Mouse (Mus musculus): ENCODE results near the gene Gm4869. TPM values are rescaled to one million over a fixed set of nuclear protein-coding genes. Genes with fewer than 3 reads are reported as not detected.
"Not testable (repeated sequence)": the region's sequence is repeated elsewhere in the genome, so short reads cannot be mapped to it uniquely, and the experiment has no call there.

Gene Gm4869
- polyA plus RNA-seq, 1 experiment from 2014 or later = not detected

DNA sequence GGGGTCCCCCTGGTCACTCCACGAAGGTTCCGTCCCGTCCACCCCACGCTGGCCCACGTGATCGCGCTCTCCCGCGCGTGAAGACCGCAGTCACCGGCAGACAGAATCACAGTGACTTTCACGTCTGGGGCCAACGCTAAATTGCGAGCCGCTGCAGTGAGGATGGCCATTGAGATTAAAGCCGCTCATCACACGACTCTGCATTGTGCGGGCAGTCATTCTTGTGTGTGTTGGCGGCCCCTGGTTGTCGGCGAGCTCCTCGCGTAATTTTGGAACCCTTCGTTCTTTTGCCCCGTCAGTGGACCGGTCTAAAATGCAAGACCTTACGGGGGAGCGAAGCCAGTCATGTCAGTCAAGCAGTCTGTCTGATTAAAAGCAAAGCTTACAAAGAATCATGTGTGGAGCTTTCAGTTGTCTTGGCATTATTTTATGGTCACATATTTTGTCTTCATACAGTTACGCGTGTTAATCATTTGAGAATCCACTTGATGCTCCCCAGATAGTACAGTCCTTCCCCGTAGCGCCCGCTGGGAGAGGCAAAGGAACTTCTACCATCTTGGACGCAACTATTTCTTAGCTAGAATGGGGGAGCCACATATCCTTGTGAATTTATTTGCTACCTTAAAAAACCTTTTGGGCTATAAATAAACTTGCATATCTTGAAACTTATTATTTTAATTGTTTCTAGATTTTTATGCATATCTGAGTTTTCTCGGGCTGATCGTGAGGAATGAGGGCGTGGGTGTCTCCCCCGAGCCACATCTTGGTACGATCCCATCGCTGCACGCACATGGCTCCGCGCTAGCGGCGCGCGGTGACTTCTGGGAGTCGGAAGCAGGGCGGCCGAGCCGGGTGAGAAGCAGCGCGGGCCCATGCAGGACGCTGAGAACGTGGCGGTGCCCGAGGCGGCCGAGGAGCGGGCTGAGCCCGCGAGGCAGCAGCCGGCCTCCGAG is 26.7 kb upstream of the Gm4869 start, which contains the start of gene Eif3b:
Gene Eif3b, plus strand, starts transcription at position 840 of the 953 bp plus-strand sequence.
- ATAC-seq (ENCODE audit: insufficient read depth, low FRiP score) = peak; percentile 96
- peaks cover 12% of the 10 kb centered on the region; the same call in 1 of the 2 replicates for H3K4me1 ChIP-seq (ENCODE audit: control insufficient read depth, insufficient read depth, low read length)
- no peaks in the 10 kb centered on the region for H3K36me3 ChIP-seq (ENCODE audit: control insufficient read depth, insufficient read depth, low read length)
- peak within 1 kb of the TSS; percentile 100 for H3K4me3 ChIP-seq (replicated peaks; ENCODE audit: low read length)
- under 1% methylated on average over 65 of the region's 65 CpGs for WGBS
- H3K27ac ChIP-seq (ENCODE audit: low read length) = peak within 1 kb of the TSS; percentile 97
- H3K9ac ChIP-seq (ENCODE audit: low read length) = peak within 1 kb of the TSS; percentile 98
- no peaks in the 10 kb centered on the region for H3K27me3 ChIP-seq (ENCODE audit: control insufficient read depth, insufficient read depth, low read length)
- peak within 1 kb of the TSS; percentile 67 for H3K4me2 ChIP-seq (ENCODE audit: low read depth, low read length)
- H3K9me3 ChIP-seq (replicated peaks; ENCODE audit: control insufficient read depth, low read length) = no peaks in the 10 kb centered on the region

DNA sequence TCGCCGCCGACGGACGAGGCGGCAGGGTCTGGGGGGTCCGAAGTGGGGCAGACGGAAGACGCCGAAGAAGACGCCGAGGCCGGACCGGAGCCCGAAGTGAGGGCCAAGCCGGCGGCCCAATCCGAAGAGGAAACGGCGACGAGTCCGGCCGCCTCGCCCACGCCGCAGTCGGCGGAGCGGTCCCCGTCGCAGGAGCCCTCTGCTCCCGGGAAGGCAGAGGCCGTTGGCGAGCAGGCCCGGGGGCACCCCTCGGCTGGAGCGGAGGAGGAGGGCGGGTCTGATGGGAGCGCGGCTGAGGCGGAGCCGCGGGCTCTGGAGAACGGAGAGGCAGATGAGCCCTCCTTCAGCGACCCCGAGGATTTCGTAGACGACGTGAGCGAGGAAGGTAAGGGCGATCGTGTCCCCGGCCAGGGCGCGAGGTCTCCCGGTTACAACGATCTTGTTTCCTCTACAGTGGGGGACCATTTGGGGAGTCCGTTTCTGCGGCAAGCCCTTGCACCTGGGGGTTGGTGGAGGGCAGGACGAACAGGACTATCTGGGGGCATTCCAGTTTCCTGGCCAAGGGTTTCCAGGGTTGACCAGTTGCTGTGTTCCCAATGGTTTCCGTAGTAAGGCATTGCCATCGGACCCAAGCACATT is 25.9 kb upstream of the Gm4869 start:
- ATAC-seq (ENCODE audit: insufficient read depth, low FRiP score) = no peak
- Histone ChIP-seq H3K27me3 (ENCODE audit: control insufficient read depth, insufficient read depth, low read length) (no peaks in the 10 kb centered on the region), H3K4me1 (ENCODE audit: control insufficient read depth, insufficient read depth, low read length) (peaks cover 12% of the 10 kb centered on the region; the same call in 1 of the 2 replicates), H3K4me3 (replicated peaks; ENCODE audit: low read length) (peak overlapping the region; percentile 100), H3K9me3 (replicated peaks; ENCODE audit: control insufficient read depth, low read length) (no peaks in the 10 kb centered on the region), H3K9ac (ENCODE audit: low read length) (peak overlapping the region; percentile 98), H3K4me2 (ENCODE audit: low read depth, low read length) (peak overlapping the region; percentile 65), H3K36me3 (ENCODE audit: control insufficient read depth, insufficient read depth, low read length) (no peaks in the 10 kb centered on the region), H3K27ac (ENCODE audit: low read length) (peak overlapping the region; percentile 63; the same call in 1 of the 2 replicates)
- WGBS = under 1% methylated on average over 62 of the region's 62 CpGs

DNA sequence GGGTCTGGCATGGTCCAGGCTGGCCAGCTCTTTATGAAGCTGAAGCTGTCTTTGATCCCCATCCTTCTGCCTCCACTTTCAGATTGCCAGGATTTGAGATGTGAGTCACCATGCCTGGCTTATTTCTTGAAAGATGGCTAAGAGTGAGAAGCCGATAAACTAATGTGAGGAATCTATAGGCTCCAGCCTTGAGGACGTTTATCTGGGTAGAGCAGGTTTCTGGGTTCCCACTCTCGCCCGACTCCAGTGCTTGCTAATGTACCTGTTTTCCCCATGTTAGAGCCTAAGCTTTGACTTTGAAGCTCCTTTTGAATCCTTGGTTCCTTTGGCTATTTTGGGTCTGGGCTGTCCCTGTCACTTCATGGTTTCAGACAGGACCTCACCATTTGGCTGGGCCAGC is 24.8 kb upstream of the Gm4869 start:
- H3K27me3 ChIP-seq (ENCODE audit: control insufficient read depth, insufficient read depth, low read length) = no peaks in the 10 kb centered on the region
- H3K27ac ChIP-seq (ENCODE audit: low read length) = no peak overlapping the region
- H3K9me3 ChIP-seq (replicated peaks; ENCODE audit: control insufficient read depth, low read length) = no peaks in the 10 kb centered on the region
- H3K36me3 ChIP-seq (ENCODE audit: control insufficient read depth, insufficient read depth, low read length) = no peaks in the 10 kb centered on the region
- peaks cover 12% of the 10 kb centered on the region; the same call in 1 of the 2 replicates for H3K4me1 ChIP-seq (ENCODE audit: control insufficient read depth, insufficient read depth, low read length)
- H3K9ac ChIP-seq (ENCODE audit: low read length) = peak overlapping the region; percentile 98
- 47% methylated on average over 4 of the region's 4 CpGs for WGBS
- peak overlapping the region; percentile 100 for H3K4me3 ChIP-seq (replicated peaks; ENCODE audit: low read length)
- peak overlapping the region; percentile 65 for H3K4me2 ChIP-seq (ENCODE audit: low read depth, low read length)
- ATAC-seq (ENCODE audit: insufficient read depth, low FRiP score) = no peak

DNA sequence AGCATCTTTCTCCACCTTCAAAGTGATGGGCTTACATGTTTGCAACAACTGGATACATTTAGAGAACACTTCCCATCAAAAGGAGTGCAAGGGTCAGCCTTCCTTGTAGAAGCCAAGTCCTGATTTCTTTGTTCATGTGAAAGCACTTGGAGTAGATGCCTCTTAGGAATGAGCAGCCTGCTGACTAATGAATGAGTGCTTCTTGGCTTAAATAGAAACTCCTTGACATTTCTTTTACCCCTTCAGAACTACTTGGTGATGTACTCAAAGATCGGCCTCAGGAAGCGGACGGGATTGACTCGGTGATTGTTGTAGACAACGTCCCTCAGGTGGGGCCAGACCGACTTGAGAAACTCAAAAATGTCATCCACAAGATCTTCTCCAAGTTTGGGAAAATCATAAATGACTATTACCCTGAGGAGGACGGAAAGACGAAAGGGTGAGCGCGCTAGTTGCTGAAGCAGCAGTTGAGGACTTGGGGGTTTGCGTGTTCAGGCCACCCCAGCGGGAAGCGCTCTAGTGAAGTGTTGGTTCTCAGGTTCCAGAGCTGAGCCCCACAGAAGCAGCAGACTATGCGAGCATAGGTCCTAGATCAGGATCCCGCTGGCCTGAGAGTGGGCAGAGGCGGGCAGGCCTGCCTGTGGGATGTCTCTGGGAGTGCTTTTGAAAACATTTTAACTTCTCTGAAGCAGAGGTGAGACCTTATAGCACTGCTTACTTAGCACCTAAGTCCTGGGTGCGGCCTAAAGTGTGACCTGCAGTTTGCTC is 20.2 kb upstream of the Gm4869 start:
- peaks cover 14% of the 10 kb centered on the region; the same call in 1 of the 2 replicates for H3K36me3 ChIP-seq (ENCODE audit: control insufficient read depth, insufficient read depth, low read length)
- H3K4me1 ChIP-seq (ENCODE audit: control insufficient read depth, insufficient read depth, low read length) = peaks cover 7% of the 10 kb centered on the region; the same call in 1 of the 2 replicates

DNA sequence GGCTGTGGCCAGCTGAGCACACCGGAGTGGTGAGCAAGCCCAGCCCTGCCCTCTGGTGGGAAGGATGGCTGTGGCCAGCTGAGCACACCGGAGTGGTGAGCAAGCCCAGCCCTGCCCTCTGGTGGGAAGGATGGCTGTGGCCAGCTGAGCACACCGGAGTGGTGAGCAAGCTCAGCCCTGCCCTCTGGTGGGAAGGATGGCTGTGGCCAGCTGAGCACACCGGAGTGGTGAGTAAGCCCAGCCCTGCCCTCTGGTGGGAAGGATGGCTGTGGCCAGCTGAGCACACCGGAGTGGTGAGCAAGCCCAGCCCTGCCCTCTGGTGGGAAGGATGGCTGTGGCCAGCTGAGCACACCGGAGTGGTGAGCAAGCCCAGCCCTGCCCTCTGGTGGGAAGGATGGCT is 6.3 kb upstream of the Gm4869 start:
- H3K9me3 ChIP-seq (replicated peaks; ENCODE audit: control insufficient read depth, low read length); H3K27ac ChIP-seq (ENCODE audit: low read length); H3K4me2 ChIP-seq (ENCODE audit: low read depth, low read length); H3K4me1 ChIP-seq (ENCODE audit: control insufficient read depth, insufficient read depth, low read length); ATAC-seq (ENCODE audit: insufficient read depth, low FRiP score); H3K4me3 ChIP-seq (replicated peaks; ENCODE audit: low read length); H3K27me3 ChIP-seq (ENCODE audit: control insufficient read depth, insufficient read depth, low read length); H3K9ac ChIP-seq (ENCODE audit: low read length): not testable (repeated sequence)
- WGBS = 78% methylated on average over 2 of the region's 6 CpGs
- peaks cover 39% of the 10 kb centered on the region for H3K36me3 ChIP-seq (ENCODE audit: control insufficient read depth, insufficient read depth, low read length)

More for the DNA sequence above, 20.2 kb upstream of the Gm4869 start:
- H3K27ac ChIP-seq (ENCODE audit: low read length) = no peak overlapping the region
- H3K27me3 ChIP-seq (ENCODE audit: control insufficient read depth, insufficient read depth, low read length) = no peaks in the 10 kb centered on the region
- WGBS = 92% methylated on average over 17 of the region's 17 CpGs
- H3K4me2 ChIP-seq (ENCODE audit: low read depth, low read length) = no peak overlapping the region
- no peak overlapping the region for H3K4me3 ChIP-seq (replicated peaks; ENCODE audit: low read length)
- no peaks in the 10 kb centered on the region for H3K9me3 ChIP-seq (replicated peaks; ENCODE audit: control insufficient read depth, low read length)
- no peak overlapping the region for H3K9ac ChIP-seq (ENCODE audit: low read length)
- no peak for ATAC-seq (ENCODE audit: insufficient read depth, low FRiP score)

DNA sequence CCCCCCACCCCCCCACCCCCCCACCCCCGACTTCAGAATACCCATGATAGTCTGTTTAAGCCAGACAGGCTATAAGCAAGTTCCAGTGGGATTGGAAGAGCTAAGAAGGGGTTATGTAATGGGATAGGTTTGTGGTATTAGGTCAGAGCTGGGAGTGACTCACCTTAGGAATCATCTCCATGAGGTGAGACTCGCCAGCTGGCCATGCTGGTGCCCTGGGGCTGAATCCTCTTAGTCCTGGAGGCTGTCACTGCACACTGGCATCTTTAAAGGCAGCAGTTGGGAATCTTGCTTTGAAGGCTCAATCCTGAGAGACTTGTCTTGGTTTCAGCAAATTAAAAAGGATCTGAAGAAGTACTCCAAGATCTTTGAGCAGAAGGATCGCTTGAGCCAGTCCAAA is 4.0 kb upstream of the Gm4869 start:
- peaks cover 38% of the 10 kb centered on the region for H3K36me3 ChIP-seq (ENCODE audit: control insufficient read depth, insufficient read depth, low read length)
- no peaks in the 10 kb centered on the region for H3K9me3 ChIP-seq (replicated peaks; ENCODE audit: control insufficient read depth, low read length)
- 81% methylated on average over 3 of the region's 3 CpGs for WGBS
- no peak overlapping the region for H3K4me2 ChIP-seq (ENCODE audit: low read depth, low read length)
- no peak overlapping the region for H3K27ac ChIP-seq (ENCODE audit: low read length)
- H3K4me1 ChIP-seq (ENCODE audit: control insufficient read depth, insufficient read depth, low read length) = no peaks in the 10 kb centered on the region
- ATAC-seq (ENCODE audit: insufficient read depth, low FRiP score) = no peak
- H3K9ac ChIP-seq (ENCODE audit: low read length) = no peak overlapping the region
- H3K27me3 ChIP-seq (ENCODE audit: control insufficient read depth, insufficient read depth, low read length) = no peaks in the 10 kb centered on the region
- no peak overlapping the region for H3K4me3 ChIP-seq (replicated peaks; ENCODE audit: low read length)

DNA sequence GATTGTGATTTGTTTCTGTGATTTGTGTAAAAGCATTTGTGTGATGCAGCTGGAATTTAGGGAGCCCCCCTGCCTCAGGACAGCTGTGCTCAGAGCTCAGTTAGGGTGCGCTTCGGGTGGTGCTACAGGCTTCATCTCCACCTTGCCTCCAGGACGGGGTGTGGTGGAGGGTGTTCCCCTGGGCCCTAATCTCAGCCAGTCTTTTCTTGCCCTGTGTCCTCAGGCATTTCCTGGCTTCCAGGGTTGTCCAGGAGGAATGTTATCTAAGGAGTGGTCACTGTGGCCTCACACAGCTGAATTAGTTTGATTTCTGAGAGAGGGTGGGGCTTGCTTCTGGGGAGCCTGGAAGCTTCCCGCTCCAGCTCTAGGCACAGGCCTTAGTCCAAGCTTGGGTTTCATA is 1.4 kb upstream of the Gm4869 start:
- Histone ChIP-seq H3K9ac (ENCODE audit: low read length) (no peak overlapping the region), H3K36me3 (ENCODE audit: control insufficient read depth, insufficient read depth, low read length) (peaks cover 17% of the 10 kb centered on the region), H3K27me3 (ENCODE audit: control insufficient read depth, insufficient read depth, low read length) (no peaks in the 10 kb centered on the region), H3K4me1 (ENCODE audit: control insufficient read depth, insufficient read depth, low read length) (no peaks in the 10 kb centered on the region), H3K9me3 (replicated peaks; ENCODE audit: control insufficient read depth, low read length) (no peaks in the 10 kb centered on the region), H3K4me2 (ENCODE audit: low read depth, low read length) (no peak overlapping the region), H3K27ac (ENCODE audit: low read length) (peak overlapping the region; percentile 50; the same call in 1 of the 2 replicates), H3K4me3 (replicated peaks; ENCODE audit: low read length) (no peak overlapping the region)
- ATAC-seq (ENCODE audit: insufficient read depth, low FRiP score) = peak; percentile 78
- 65% methylated on average over 4 of the region's 4 CpGs for WGBS

DNA sequence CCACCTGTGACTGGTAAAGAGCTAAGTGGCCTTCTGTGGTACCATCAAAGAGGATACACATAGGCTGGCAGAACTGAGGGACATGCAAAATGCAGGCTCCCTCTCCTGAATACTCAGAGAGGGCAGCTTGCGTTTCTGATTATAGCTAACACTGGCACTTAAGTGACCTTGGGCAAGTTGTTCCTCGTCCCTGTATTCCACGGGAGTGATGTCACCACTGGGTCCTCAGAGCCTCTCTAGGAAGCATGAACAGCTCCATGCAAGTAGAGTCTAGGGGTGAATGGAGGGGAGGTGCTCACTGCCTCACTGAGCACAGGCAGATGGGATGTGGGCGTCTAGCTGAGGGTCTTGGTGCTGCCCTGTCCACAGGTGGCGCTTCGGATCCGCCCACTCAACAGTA is 609 bp downstream of the Gm4869 start:
- no peak overlapping the region for H3K27ac ChIP-seq (ENCODE audit: low read length)
- H3K4me2 ChIP-seq (ENCODE audit: low read depth, low read length) = no peak overlapping the region
- no peaks in the 10 kb centered on the region for H3K27me3 ChIP-seq (ENCODE audit: control insufficient read depth, insufficient read depth, low read length)
- H3K36me3 ChIP-seq (ENCODE audit: control insufficient read depth, insufficient read depth, low read length) = peaks cover 14% of the 10 kb centered on the region
- H3K9ac ChIP-seq (ENCODE audit: low read length) = no peak overlapping the region
- 76% methylated on average over 7 of the region's 7 CpGs for WGBS
- no peaks in the 10 kb centered on the region for H3K4me1 ChIP-seq (ENCODE audit: control insufficient read depth, insufficient read depth, low read length)
- H3K4me3 ChIP-seq (replicated peaks; ENCODE audit: low read length) = no peak overlapping the region
- no peak for ATAC-seq (ENCODE audit: insufficient read depth, low FRiP score)
- no peaks in the 10 kb centered on the region for H3K9me3 ChIP-seq (replicated peaks; ENCODE audit: control insufficient read depth, low read length)
